Mouse (Mus musculus) splenic B cell, adult 2 months (primary cell): ENCODE results near the gene Serpinf2.
"Not testable (repeated sequence)": the region's sequence is repeated elsewhere in the genome, so short reads cannot be mapped to it uniquely, and the experiment has no call there.

Source experiments
- DNase-seq: peaks from one replicate; pipeline ENCODE4 v3.0.0-alpha.2; 2011; ENCODE audit warnings: low read depth, low spot score
- H3K27me3 ChIP-seq: 2 replicates; pipeline ENCODE4 v1.6.1; 2012; ENCODE audit warnings: mild to moderate bottlenecking, low read length, moderate library complexity, mixed read lengths; ENCODE audit not compliant: control insufficient read depth, poor library complexity, insufficient read depth, severe bottlenecking
- H3K36me3 ChIP-seq: 2 replicates; pipeline ENCODE4 v1.6.1; 2012; ENCODE audit warnings: mild to moderate bottlenecking, low read length, moderate library complexity, mixed read lengths; ENCODE audit not compliant: control insufficient read depth, poor library complexity, insufficient read depth, severe bottlenecking

The Serpinf2 gene

DNA sequence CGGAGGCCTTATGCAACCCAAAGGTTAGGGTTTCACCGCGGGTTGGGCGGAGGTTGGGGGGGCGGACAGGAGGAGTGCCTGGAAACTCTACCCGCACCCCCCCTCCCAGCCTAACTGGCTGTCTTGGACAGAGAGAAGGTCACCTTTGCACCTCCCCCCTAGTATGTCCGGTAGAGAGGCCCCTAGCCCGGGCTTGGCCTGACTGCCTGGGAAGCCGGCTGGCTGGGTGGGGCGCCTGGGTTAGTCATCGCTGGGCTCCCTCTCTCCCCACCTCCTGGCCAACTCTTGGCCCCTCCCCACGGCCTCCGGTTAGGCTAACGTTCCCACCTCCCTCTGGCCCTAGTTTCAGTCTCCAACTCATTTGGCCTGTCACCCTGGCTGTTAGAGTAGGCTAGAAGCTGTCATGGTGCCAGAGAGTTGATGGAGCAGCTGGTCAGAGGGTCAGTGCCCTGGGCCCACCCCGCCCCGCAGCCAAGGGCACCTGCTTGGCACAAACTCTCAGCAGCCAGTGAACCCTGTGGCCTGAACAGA, 22.9 kb upstream of the Serpinf2 start:
- DNase-seq: peak; percentile 42
- no peaks in the 10 kb centered on the region for H3K27me3 ChIP-seq
- no peaks in the 10 kb centered on the region for H3K36me3 ChIP-seq

DNA sequence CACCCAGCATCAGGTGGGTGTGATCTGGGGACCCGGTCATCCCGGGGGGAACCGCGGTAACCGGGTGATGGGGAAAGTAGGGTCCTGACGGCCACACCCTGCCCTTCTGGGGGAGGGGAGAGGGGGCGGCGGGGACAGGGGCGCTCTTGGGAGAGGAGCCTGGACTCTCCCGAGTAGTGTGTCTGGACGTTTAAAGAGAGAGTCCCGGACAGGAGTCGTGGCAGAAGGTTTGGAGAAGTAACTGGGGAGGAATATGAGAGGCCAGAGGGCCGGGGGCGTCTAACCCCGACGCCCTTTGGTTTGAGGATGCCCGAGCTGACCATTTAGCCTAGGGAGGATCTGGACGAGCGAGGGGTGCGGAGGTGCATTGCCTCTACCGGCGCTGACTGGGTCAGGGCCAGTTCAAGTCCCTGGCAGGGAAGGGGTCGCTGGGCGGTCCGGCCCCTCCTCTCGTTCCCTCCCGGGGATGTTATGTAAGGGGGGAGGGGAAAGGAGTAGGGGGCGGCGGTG, 22.4 kb upstream of the Serpinf2 start:
- Histone ChIP-seq H3K27me3 (no peaks in the 10 kb centered on the region), H3K36me3 (no peaks in the 10 kb centered on the region)
- DNase-seq: no peak

DNA sequence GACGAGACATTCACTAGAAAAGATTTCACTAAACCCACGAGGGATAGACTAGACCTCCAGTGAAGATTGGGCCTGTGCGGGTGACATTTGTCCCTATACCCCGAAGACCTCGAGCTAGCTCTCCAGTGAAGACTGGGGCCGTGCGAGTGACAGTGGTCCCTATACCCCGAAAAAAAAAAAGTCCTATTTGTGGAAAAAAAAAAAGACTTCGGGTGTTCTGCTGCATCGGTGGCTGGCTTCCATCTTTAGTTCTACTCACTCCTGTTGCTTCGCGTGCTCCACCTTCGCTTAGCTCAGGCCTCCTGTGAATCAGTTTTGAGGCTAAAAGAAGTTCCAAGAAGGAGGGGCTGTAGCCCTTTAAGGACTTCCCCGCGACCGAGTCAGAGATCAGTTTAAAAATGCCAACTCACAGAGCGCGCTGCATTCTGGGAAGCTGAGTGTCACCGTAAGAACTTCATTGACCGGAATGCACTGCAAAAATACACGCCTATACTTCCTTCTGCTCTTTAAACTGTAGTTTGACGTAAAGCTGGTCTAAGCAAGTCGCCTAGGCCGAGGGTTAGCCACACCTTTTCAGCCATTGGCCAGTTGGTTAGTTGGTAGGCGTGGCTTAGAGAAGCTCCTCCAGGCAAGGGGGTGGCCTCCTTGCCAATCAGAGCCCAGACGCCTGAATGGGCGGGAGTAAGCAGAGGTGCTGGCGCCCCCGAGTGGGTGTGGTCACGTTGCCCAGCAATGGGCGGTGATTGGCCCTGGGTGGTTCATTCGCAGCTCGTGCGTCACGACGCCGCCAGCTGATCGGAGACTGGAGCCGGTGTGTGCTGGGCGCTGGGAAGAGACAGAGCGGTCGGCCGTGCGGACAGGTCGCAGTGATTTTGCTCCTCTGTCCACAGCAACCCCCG, 21.7 kb upstream of the Serpinf2 start, which contains the start of gene Tlcd2:
Tlcd2 (plus strand) TSS at position 872 of the 899 bp plus-strand sequence.
- H3K27me3 ChIP-seq: no peaks in the 10 kb centered on the region
- DNase-seq: peak; percentile 100
- no peaks in the 10 kb centered on the region for H3K36me3 ChIP-seq

DNA sequence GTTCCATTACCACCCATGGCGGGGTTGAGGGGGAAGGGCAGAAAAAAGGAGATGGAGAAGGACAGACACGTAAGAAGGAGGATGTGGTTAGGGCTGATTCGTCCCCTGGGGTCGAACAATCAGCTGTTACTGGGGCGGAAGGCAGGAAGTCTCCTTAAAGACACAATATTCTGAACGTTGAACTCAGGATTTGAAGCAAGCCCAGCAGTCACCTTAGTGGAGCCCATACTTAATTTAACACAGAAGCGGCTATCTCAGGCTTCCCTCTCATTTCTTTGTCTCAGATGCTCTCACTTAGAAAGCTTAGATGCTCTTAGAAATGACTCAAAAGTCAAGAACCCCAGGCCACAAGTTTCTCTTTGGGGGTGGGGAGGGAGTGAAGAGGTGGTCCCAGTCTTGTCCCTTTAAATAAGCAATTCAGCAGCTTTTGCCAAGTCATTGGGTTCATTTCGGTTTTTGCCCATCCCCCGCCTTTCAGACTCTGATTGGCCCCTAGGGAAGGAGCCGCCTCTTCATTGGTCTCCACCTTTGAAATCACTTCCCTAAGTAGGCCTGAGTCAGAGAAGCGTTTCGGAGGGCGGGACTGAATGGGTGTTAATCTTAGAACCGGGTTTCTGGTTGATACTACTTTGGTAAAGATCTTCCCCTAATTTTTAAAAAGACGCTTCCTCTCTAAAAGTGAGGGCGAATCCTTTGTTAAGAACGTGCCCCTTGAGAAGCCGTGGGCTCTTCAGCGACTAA, 20.9 kb upstream of the Serpinf2 start:
- DNase-seq: peak; percentile 96
- Histone ChIP-seq H3K36me3 (no peaks in the 10 kb centered on the region), H3K27me3 (no peaks in the 10 kb centered on the region)

DNA sequence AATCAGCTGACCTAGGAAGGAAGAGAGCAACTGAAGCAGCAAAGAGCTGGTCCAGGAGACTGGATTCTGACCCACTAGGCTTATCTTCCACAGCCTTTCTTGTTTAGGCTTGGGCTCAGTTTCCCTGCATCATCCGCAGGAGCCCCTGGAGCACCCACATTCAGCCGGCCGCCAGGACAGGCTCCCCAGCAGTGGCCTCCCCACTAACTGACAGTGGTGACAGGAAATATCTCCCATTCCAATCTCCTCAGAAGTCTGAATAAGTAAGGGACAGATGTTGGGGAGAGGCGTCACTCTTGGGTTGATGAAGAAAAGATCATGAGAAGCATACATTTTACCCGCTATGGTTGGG, 20.3 kb upstream of the Serpinf2 start:
- Histone ChIP-seq H3K36me3 (no peaks in the 10 kb centered on the region), H3K27me3 (no peaks in the 10 kb centered on the region)
- no peak for DNase-seq

DNA sequence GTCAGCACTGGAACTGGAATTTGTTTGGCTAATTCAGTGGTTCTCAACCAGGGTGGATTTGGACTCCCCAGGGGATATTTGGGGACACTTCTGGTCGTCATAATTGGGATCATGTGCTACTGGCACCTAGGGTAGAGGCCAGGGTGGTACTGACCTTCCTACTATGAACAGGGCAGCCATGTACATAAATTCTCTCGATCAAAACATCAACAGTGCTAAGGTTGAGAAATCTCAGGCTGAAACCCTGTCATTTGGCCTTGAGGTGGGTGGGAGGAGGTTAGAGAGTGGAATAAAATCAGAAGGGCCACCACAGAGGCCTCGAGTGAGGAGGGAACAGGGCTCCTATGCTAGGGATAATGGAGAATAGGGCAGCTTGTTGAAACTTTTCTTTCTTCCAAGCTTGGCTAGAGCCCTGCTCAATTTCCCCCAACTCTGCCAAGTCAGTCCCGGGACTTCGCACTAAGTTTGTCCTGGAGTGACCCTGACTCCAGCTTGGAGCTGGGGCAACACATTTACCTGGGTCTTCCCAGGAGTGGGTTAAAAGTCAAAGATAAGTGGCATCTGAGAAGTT, 19.8 kb upstream of the Serpinf2 start:
- no peaks in the 10 kb centered on the region for H3K27me3 ChIP-seq
- H3K36me3 ChIP-seq: no peaks in the 10 kb centered on the region
- peak; percentile 48 for DNase-seq

DNA sequence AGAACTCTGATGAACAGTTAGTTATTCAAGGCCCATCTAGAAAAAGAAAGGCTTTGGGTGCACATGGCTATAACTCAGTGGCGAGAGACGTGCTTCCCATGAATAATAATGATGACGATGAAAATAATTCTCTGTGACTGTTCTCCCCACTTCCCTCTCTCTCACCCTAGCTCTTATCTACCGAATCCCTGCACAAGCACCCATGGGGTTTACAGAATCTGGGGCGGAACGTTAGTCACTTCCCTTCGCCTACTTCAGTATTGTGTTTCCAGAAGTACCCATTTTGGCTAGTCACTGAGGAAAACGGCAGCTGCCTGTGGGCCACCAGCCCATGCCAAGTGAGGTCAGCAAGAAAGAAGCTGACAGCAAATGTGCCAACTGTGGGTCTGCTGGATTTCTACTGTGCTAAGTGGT, 19.2 kb upstream of the Serpinf2 start:
- Histone ChIP-seq H3K36me3 (no peaks in the 10 kb centered on the region), H3K27me3 (no peaks in the 10 kb centered on the region)
- peak; percentile 61 for DNase-seq

DNA sequence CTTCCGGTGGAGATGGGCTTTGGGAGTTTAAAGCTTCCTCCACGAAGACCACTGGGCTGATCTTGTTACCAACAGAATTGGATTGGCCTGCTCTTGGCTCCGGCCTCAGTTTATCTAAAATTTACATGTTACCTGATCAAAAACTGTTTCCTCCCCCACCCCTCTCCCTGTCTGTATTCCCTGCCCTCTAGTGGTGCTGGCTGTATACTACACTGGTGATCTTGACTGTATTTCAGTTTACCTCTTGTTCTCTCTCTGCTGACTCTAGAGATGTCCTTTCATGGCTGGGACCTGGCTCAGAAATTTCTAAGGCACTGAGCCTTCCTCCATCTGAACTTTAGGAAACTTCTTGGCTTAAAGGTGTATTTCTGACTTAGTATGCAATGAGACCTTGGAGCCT, 18.8 kb upstream of the Serpinf2 start:
- Histone ChIP-seq H3K27me3 (no peaks in the 10 kb centered on the region), H3K36me3 (no peaks in the 10 kb centered on the region)
- peak; percentile 71 for DNase-seq

DNA sequence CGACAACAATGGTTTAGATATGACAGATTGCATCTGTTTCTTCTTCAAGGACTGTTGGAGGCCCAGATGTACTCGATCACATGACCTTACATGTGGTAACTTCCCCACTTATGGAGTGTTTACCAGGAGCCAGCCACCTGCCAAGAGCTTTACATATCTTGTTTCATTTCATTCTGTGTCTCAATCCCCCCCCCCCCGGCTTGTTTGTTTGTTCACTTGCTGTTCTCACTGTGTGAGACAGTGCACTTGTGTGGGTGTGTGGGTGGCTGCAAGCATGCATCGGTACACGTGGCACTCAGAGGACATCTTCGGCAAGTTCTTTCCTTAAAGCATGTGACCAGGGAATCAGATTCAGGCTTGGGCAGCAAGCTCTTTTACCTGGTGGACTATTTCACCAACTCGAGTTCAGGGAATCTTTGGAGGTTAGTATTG, 17.1 kb upstream of the Serpinf2 start:
- no peaks in the 10 kb centered on the region for H3K27me3 ChIP-seq

DNA sequence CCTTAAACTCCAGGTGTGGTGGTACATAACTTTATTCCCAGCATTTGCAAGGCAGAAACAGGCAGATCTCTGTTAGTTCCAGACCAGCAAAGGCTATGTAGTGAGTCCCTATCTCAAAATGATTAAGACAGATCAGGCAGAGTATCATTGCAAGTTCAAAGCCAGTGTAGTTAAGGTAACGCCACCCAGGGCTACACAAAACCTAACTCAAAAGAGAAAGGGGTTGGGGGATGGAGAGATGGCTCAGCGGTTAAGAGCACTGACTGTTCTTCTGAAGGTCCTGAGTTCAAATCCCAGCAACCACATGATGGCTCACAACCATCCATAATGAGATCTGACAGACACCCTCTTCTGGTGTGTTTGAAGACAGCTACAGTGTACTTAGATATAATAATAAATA, 16.6 kb upstream of the Serpinf2 start:
- H3K36me3 ChIP-seq, DNase-seq, H3K27me3 ChIP-seq: not testable (repeated sequence)

More for the DNA sequence above, 17.1 kb upstream of the Serpinf2 start:
- peaks cover 3% of the 10 kb centered on the region; the same call in 1 of the 2 replicates for H3K36me3 ChIP-seq
- peak; percentile 67 for DNase-seq

DNA sequence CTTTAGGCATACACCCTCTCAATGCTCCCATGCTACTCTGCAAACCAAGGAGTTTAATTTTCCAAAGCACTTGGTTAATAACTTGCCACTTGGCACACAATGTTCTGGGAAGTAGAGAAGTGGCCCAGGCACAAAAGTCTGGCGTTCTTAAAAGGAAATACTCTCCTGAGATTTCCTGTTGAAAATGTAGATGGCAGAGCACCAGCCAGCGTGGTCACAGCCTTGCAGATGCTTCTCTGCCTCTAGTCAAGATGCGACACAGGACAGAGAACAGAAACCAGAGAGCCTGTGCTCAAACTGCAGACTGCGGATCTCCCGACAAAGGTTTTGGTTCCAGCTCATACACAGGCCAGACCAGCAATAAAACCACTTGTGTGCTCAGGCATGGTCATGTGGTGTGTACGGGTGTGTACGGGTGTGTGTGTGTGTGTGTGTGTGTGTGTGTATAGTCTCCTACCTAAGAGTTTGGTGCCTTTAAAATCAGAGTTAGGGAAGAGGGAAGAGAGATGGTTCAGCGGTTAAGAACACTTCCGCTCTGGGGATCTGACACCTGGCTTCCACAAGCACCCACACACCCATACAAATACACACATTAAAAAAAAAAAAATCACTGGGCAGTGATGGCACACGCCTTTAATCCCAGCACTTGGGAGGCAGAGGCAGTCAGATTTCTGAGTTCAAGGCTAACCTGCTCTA, 15.8 kb upstream of the Serpinf2 start:
- H3K27me3 ChIP-seq: no peaks in the 10 kb centered on the region
- DNase-seq: peak; percentile 84

DNA sequence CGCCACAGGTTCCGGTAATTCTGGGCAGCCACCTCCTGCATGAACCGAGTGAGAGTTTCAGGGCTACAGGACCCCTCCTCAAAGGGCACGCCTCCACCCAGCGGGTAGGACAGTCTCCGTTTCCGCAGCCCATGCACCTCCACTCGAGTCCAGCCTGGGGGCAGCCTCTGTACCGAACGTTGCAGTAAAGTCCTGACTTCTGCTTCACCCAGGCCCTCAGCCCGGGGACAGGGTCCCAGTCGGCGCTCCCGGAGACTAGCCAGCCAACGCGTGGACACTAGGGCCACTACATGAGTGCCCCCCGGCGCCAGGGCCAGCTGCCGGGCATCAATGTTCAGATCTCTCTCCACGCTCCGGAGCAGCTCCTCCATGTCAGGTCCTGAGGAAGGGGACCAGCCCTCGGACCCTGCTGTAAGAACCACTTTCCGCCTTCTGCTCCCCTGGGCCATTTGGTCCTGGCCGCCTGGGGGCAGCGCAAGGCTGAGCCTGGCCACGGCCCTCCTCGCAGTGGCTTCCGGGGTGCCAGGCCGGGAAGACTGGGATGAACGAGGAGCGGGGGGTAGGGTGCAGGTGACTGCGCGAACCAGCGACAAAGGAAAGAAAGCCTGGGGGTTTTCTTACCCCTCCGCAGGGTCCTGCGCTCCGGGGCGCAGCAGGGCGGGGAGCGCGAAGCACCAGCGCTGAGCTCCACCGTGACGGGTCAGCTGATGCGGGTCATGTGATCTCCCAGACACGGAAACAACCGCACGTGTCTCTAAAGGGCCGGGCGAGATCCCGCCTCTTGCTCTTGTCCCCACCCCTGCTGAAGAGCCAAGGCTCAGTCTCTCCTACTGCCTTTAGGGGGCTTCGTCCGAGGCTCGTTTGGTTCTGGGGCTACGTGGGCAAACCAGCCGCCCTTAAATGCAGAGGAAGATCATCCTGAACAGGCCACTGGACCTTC, 14.9 kb upstream of the Serpinf2 start, which contains the start of gene Wdr81:
Wdr81 (minus strand) TSS at position 727 of the 940 bp plus-strand sequence.
- peaks cover 3% of the 10 kb centered on the region for H3K36me3 ChIP-seq

More for the DNA sequence above, 15.8 kb upstream of the Serpinf2 start:
- H3K36me3 ChIP-seq: peaks cover 3% of the 10 kb centered on the region

DNA sequence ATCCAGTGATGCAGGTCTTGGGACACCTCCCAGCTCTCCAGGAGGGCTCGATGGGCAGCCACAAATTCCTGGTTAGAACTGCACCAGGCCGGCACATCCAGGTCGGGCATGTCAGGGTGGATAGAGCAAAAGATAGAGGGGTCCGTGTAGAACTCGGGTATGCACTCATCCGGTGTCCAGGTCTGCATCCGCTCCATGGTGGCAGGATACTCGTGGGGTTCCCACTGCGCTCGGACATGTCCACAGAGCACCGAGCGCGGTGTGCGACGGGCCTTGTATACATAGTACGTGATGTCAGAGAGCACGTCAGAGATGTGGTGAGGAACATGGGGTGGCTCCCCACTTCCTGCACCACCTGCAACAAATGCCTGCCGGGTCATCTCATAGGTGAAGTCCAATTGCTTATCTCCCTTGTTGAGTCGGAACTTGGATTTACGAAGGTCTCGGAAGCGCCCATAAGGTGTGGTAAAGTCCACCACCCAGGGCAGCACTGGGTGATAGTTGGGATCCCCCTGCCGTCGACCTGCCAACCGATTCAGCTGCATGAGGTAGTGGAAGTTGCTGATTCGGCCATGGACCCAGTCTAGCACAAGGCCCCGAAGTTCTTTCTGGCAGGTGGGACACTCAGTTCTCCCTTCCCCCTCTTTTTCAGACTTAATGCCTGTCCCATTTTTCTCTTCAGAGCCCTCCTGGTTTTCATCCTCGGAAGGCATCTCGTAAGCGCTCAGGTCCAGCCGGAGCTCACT, 13.6 kb upstream of the Serpinf2 start:
- H3K36me3 ChIP-seq: peaks cover 8% of the 10 kb centered on the region
- DNase-seq: no peak
- H3K27me3 ChIP-seq: no peaks in the 10 kb centered on the region

More for the DNA sequence above, 14.9 kb upstream of the Serpinf2 start, which contains the start of gene Wdr81:
- H3K27me3 ChIP-seq: no peaks in the 10 kb centered on the region
- peak; percentile 96 for DNase-seq
